Mouse (Mus musculus) small intestine, adult 2 months (tissue): ENCODE measurements around the gene Vmn1r114. TPM values are rescaled to one million over a fixed set of nuclear protein-coding genes. Genes with fewer than 3 reads are reported as not detected.
"Not testable (repeated sequence)": the region's sequence is repeated elsewhere in the genome, so short reads cannot be mapped to it uniquely, and the experiment has no call there.

ENCODE experiments used
- H3K27ac ChIP-seq: fragments of 200-500 bp; 2 replicates; pipeline ENCODE4 v1.5.1; 2012; ENCODE audit warnings: low read depth, low read length, control low read depth, inconsistent platforms; ENCODE audit not compliant: insufficient read depth
- H3K27me3 ChIP-seq: fragments of 200-500 bp; 2 replicates; pipeline ENCODE4 v1.6.1; 2012; ENCODE audit warnings: mild to moderate bottlenecking, moderate library complexity, low read length, inconsistent platforms; ENCODE audit not compliant: control insufficient read depth, insufficient read depth
- H3K36me3 ChIP-seq: fragments of 200-500 bp; 2 replicates; pipeline ENCODE4 v1.6.1; 2012; ENCODE audit warnings: mild to moderate bottlenecking, low read length, control low read depth, inconsistent platforms; ENCODE audit not compliant: control insufficient read depth, insufficient read depth
- H3K4me1 ChIP-seq: fragments of 200-500 bp; 2 replicates; pipeline ENCODE4 v1.6.1; 2012; ENCODE audit warnings: low read length, inconsistent platforms, mixed read lengths; ENCODE audit not compliant: control insufficient read depth, insufficient read depth, insufficient read length
- H3K4me3 ChIP-seq: fragments of 200-500 bp; 2 replicates; pipeline ENCODE4 v1.5.1; 2012; ENCODE audit warnings: low read depth, mild to moderate bottlenecking, control low read depth, inconsistent platforms, low read length, moderate library complexity
- WGBS: fragments of 180-500 bp; shearing (Covaris S2); methylation state at CpG from one replicate; pipeline ENCODE4 v1.1.7; 2018; 5-methylcytosine and 5-hydroxymethylcytosine counted together
- polyA plus RNA-seq: library from polyadenylated mRNA; depleted of rRNA; stranded (reverse); fragments of >200 nt; gene quantifications from 2 replicates; pipeline ENCODE4 v1.2.3, GENCODE M21; 2012; rRNA removed

Vmn1r114 gene
- polyA plus RNA-seq = not detected in 2 replicates

DNA sequence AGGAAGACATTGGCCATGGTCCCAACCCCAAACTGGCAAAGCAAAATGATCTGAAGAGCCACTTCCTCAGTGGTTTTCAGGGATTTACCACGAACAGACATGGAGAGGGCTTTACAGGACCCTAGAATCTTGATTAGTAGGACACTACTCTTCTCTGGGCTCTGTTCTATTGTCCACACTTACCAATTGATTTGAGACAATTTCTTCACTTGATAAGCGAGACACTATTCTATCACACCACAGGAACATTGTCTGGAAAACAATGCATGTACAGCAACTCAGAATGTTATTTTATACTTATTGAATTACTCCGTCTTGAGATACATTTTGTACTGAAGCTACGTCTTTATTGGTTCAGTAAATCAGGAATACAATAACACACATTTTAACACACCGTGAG lies at the start of gene Vmn1r114:
Vmn1r114 (minus strand) TSS at position 101 of the 400 bp plus-strand sequence.
- not testable (repeated sequence) for H3K27ac ChIP-seq, H3K27me3 ChIP-seq, H3K36me3 ChIP-seq, H3K4me1 ChIP-seq, H3K4me3 ChIP-seq
- no CpG with 5 or more reads among the region's 5 CpGs for WGBS

DNA sequence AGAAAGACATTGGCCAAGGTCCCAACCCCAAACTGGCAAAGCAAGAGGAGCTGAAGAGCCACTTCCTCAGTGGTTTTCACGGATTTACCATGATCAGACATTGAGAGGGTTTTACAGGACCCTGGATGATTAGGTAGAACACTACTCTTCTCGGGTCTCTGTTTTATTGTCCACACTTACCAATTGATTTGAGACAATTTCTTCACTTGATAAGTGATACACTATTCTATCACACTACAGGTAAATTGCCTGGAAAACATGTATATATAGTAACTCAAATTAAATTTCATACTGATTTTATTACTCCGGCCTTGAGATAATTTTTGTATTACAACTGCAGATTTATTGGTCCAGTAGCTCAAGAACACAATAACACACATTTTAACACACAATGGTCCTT lies 32.9 kb upstream of the Vmn1r114 start, which contains the start of gene Vmn1r115:
Vmn1r115 (minus strand) TSS at position 101 of the 400 bp plus-strand sequence.
- 78% methylated on average over 1 of the region's 3 CpGs for WGBS
- not testable (repeated sequence) for H3K4me3 ChIP-seq

DNA sequence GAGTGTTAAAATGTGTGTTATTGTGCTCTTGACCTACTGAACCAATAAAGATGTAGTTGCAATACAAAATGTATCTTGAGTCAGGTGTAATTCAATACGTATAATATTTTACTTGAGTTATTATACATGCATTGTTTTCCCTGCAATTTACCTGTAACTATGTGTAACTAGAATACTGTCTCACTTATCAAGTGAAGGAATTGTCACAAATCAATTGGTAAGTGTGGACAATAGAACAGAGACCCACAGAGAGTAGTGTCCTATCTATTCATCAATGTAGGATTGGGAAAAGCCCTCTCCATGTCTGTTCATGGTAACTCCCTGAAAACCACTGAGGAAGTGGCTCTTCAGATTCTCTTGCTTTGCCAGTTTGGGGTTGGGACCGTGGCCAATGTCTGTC lies 25.0 kb downstream of the Vmn1r114 start, which contains the start of gene Vmn1r113:
Vmn1r113 (plus strand) TSS at position 301 of the 400 bp plus-strand sequence.
- H3K36me3 ChIP-seq, H3K27me3 ChIP-seq, H3K4me3 ChIP-seq, H3K4me1 ChIP-seq, H3K27ac ChIP-seq: not testable (repeated sequence)
- WGBS = 56% methylated on average over 2 of the region's 2 CpGs

More for the DNA sequence above, 32.9 kb upstream of the Vmn1r114 start, which contains the start of gene Vmn1r115:
- H3K4me1 ChIP-seq, H3K27ac ChIP-seq, H3K27me3 ChIP-seq, H3K36me3 ChIP-seq: not testable (repeated sequence)

DNA sequence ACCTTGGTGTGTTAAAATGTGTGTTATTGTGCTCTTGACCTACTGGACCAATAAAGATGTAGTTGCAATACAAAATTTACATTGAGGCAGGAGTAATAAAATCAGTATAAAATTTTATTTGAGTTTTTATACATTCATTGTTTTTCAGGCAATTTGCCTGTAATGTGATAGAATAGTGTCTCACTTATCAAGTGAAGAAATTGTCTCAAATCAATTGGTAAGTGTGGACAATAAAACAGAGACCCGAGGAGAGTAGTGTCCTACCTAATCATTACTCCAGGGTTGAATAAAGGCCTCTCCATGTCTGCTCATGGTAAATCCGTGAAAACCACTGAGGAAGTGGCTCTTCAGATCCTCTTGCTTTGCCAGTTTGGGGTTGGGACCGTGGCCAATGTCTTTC lies 41.1 kb downstream of the Vmn1r114 start, which contains the start of gene Vmn1r112:
Vmn1r112 (plus strand) TSS at position 301 of the 400 bp plus-strand sequence.
- not testable (repeated sequence) for H3K36me3 ChIP-seq

More for the DNA sequence above, 41.1 kb downstream of the Vmn1r114 start, which contains the start of gene Vmn1r112:
- WGBS = no CpG with 5 or more reads among the region's 3 CpGs
- not testable (repeated sequence) for H3K27me3 ChIP-seq, H3K4me1 ChIP-seq, H3K27ac ChIP-seq, H3K4me3 ChIP-seq

Other genes starting within 250 kb of the Vmn1r114 start
- not detected in 2 replicates for gene Gm4141, start 235.9 kb downstream of the Vmn1r114 start, polyA plus RNA-seq
- not detected in 2 replicates for gene Gm4513, start 213.2 kb downstream of the Vmn1r114 start, polyA plus RNA-seq
- not detected in 2 replicates for gene Vmn1r107, start 143.3 kb downstream of the Vmn1r114 start, polyA plus RNA-seq
- gene Vmn1r111, start 109.0 kb downstream of the Vmn1r114 start, polyA plus RNA-seq = not detected in 2 replicates
- gene Gm10668, start 81.6 kb downstream of the Vmn1r114 start, polyA plus RNA-seq = not detected in 2 replicates
- not detected in 2 replicates for gene Vmn1r112, start 41.0 kb downstream of the Vmn1r114 start, polyA plus RNA-seq
- not detected in 2 replicates for gene Vmn1r113, start 24.9 kb downstream of the Vmn1r114 start, polyA plus RNA-seq
- gene Vmn1r115, start 32.8 kb upstream of the Vmn1r114 start, polyA plus RNA-seq = not detected in 2 replicates
- not detected in 2 replicates for gene Vmn1r116, start 60.1 kb upstream of the Vmn1r114 start, polyA plus RNA-seq
- not detected in 2 replicates for gene Vmn1r117, start 71.9 kb upstream of the Vmn1r114 start, polyA plus RNA-seq
- gene Vmn1r118, start 100.2 kb upstream of the Vmn1r114 start, polyA plus RNA-seq = not detected in 2 replicates
- gene Vmn1r119, start 200.3 kb upstream of the Vmn1r114 start, polyA plus RNA-seq = not detected in 2 replicates
- gene Vmn1r120, start 241.6 kb upstream of the Vmn1r114 start, polyA plus RNA-seq = not detected in 2 replicates